Mouse (Mus musculus) myocyte (in vitro differentiated cells): ENCODE measurements at regions not wholly inside any gene's neighbourhood (a gene's known extent, or its start where the extent isn't known, plus 50 kb on each side); places are given as distances from the start of the nearest gene placed in this dataset.

ENCODE experiments used
- H3K27me3 ChIP-seq: one replicate; pipeline ENCODE4 v1.6.1; 2011; ENCODE audit not compliant: control insufficient read depth, insufficient read depth, insufficient read length
- H3K36me3 ChIP-seq: one replicate; pipeline ENCODE4 v1.6.1; 2011; ENCODE audit not compliant: control insufficient read depth, insufficient read depth
- H3K4me2 ChIP-seq: one replicate; pipeline ENCODE4 v1.6.1; 2011; ENCODE audit warnings: low read depth, control low read depth
- H3K4me3 ChIP-seq: one replicate; pipeline ENCODE4 v1.5.1; 2011; ENCODE audit warnings: mild to moderate bottlenecking, control low read depth, moderate library complexity
- H3K79me2 ChIP-seq: one replicate; pipeline ENCODE4 v1.6.1; 2011; ENCODE audit not compliant: control insufficient read depth, insufficient read depth
- H3ac ChIP-seq: one replicate; pipeline ENCODE4 v1.6.1; 2011; ENCODE audit not compliant: control insufficient read depth, insufficient read length
- CEBPB ChIP-seq: IDR thresholded peaks from 2 replicates; pipeline ENCODE4 v1.6.1; 2011; ENCODE audit warnings: mild to moderate bottlenecking, moderate library complexity; ENCODE audit not compliant: poor library complexity, insufficient read depth, severe bottlenecking
- E2F4 ChIP-seq: IDR thresholded peaks from one replicate; pipeline ENCODE4 v1.6.1; 2011; ENCODE audit warnings: mild to moderate bottlenecking, control low read depth, moderate library complexity; ENCODE audit not compliant: insufficient read depth
- MAX ChIP-seq: IDR thresholded peaks from one replicate; pipeline ENCODE4 v1.6.1; 2011; ENCODE audit warnings: low read depth, mild to moderate bottlenecking, control low read depth
- MYOD1 ChIP-seq, 3 experiments: IDR thresholded peaks; one replicate each; pipeline ENCODE4 v1.6.1; 2011; ENCODE audit warnings: control low read depth in 2 of 3, low read depth in 2 of 3, mild to moderate bottlenecking in 2 of 3, moderate library complexity in 1 of 3; ENCODE audit not compliant: insufficient read length in 2 of 3, control insufficient read depth in 1 of 3
- MYOG ChIP-seq, 3 experiments: IDR thresholded peaks; one replicate each; pipeline ENCODE4 v1.6.1; 2011; ENCODE audit warnings: control low read depth in 2 of 3, low read depth in 2 of 3, mild to moderate bottlenecking in 2 of 3; ENCODE audit not compliant: insufficient read length in 2 of 3, control insufficient read depth in 1 of 3, insufficient read depth in 1 of 3
- POLR2A ChIP-seq: IDR thresholded peaks from one replicate; pipeline ENCODE4 v1.6.1; 2011; ENCODE audit warnings: low read depth, mild to moderate bottlenecking, control low read depth, moderate library complexity; ENCODE audit not compliant: insufficient read length
- POLR2AphosphoS2 ChIP-seq: IDR thresholded peaks from one replicate; pipeline ENCODE4 v1.6.1; 2011; ENCODE audit warnings: low read depth, control low read depth; ENCODE audit not compliant: insufficient read length
- REST ChIP-seq: IDR thresholded peaks from one replicate; pipeline ENCODE4 v1.6.1; 2011; ENCODE audit warnings: mild to moderate bottlenecking, control low read depth, moderate library complexity; ENCODE audit not compliant: insufficient read depth, insufficient read length
- SRF ChIP-seq: IDR thresholded peaks from one replicate; pipeline ENCODE4 v1.6.1; 2011; ENCODE audit warnings: low read depth; ENCODE audit not compliant: control insufficient read depth, insufficient read length
- TCF12 ChIP-seq: IDR thresholded peaks from one replicate; pipeline ENCODE4 v1.6.1; 2011; ENCODE audit warnings: mild to moderate bottlenecking, control low read depth; ENCODE audit not compliant: poor library complexity, insufficient read depth, severe bottlenecking
- TCF3 ChIP-seq: IDR thresholded peaks from one replicate; pipeline ENCODE4 v1.6.1; 2011; ENCODE audit warnings: low read depth, control low read depth; ENCODE audit not compliant: insufficient read length
- USF1 ChIP-seq: IDR thresholded peaks from one replicate; pipeline ENCODE4 v1.6.1; 2011; ENCODE audit warnings: low read depth, mild to moderate bottlenecking, control low read depth, moderate library complexity

- no peaks in the 10 kb centered on the region for H3K27me3 ChIP-seq
- no peak overlapping the region for H3ac ChIP-seq
- peak overlapping the region; percentile 44 for H3K4me2 ChIP-seq
- no peaks in the 10 kb centered on the region for H3K79me2 ChIP-seq
- no peak for TF ChIP-seq TCF3
- TF ChIP-seq MYOG (IDR thresholded peaks at IDR 0.05; ENCODE audit: control insufficient read depth in 1 of 3, insufficient read depth in 1 of 3, insufficient read length in 2 of 3, low read depth in 2 of 3): no peak
- TF ChIP-seq CEBPB: no peak
- TF ChIP-seq REST: no peak
- no peak for TF ChIP-seq POLR2AphosphoS2
- no peak for TF ChIP-seq MAX
- no peak for TF ChIP-seq E2F4
- TF ChIP-seq POLR2A: no peak
- no peaks in the 10 kb centered on the region for H3K36me3 ChIP-seq
- H3K4me3 ChIP-seq: no peak overlapping the region
These were observed 274.6 kb upstream of the Itga1 start for GRCm38 (mm10) chr13:115376180-115376880.

GRCm38 (mm10) chr13:115361457-115361856 lies 259.7 kb upstream of the Itga1 start:
- no peaks in the 10 kb centered on the region for H3K36me3 ChIP-seq
- H3K27me3 ChIP-seq: no peaks in the 10 kb centered on the region
- TF ChIP-seq TCF12 (no peak), POLR2AphosphoS2 (no peak), SRF (no peak), MAX (no peak), USF1 (no peak), MYOD1 (IDR thresholded peaks at IDR 0.05; ENCODE audit: control insufficient read depth in 1 of 3, insufficient read length in 2 of 3, low read depth in 2 of 3) (no peak), CEBPB (no peak), POLR2A (no peak), REST (no peak), TCF3 (no peak), MYOG (IDR thresholded peaks at IDR 0.05; ENCODE audit: control insufficient read depth in 1 of 3, insufficient read depth in 1 of 3, insufficient read length in 2 of 3, low read depth in 2 of 3) (no peak), E2F4 (no peak)
- H3ac ChIP-seq: no peak overlapping the region
- H3K4me3 ChIP-seq: no peak overlapping the region
- H3K4me2 ChIP-seq: no peak overlapping the region
- no peaks in the 10 kb centered on the region for H3K79me2 ChIP-seq

GRCm38 (mm10) chr13:115347022-115347398 lies 245.2 kb upstream of the Itga1 start:
- Histone ChIP-seq H3K4me3 (no peak overlapping the region), H3K4me2 (no peak overlapping the region), H3K79me2 (no peaks in the 10 kb centered on the region), H3K36me3 (no peaks in the 10 kb centered on the region), H3K27me3 (no peaks in the 10 kb centered on the region), H3ac (no peak overlapping the region)
- TF ChIP-seq MYOG (IDR thresholded peaks at IDR 0.05; ENCODE audit: control insufficient read depth in 1 of 3, insufficient read depth in 1 of 3, insufficient read length in 2 of 3, low read depth in 2 of 3) (no peak), SRF (no peak), TCF12 (no peak)

GRCm38 (mm10) chr13:115346115-115347021 lies 244.6 kb upstream of the Itga1 start:
- TF ChIP-seq MYOD1 (IDR thresholded peaks at IDR 0.05; ENCODE audit: control insufficient read depth in 1 of 3, insufficient read length in 2 of 3, low read depth in 2 of 3): no peak
- no peak for TF ChIP-seq E2F4
- TF ChIP-seq USF1: no peak
- TF ChIP-seq TCF3: no peak
- no peak for TF ChIP-seq POLR2A
- TF ChIP-seq POLR2AphosphoS2: no peak
- no peak for TF ChIP-seq MYOG (IDR thresholded peaks at IDR 0.05; ENCODE audit: control insufficient read depth in 1 of 3, insufficient read depth in 1 of 3, insufficient read length in 2 of 3, low read depth in 2 of 3)
- no peak for TF ChIP-seq TCF12
- no peak for TF ChIP-seq REST
- no peak overlapping the region for H3K4me3 ChIP-seq
- no peak overlapping the region for H3ac ChIP-seq
- no peaks in the 10 kb centered on the region for H3K27me3 ChIP-seq
- no peak overlapping the region for H3K4me2 ChIP-seq
- no peaks in the 10 kb centered on the region for H3K79me2 ChIP-seq
- H3K36me3 ChIP-seq: no peaks in the 10 kb centered on the region
